Mouse (Mus musculus): ENCODE results near the gene Calr4. TPM values are rescaled to one million over a fixed set of nuclear protein-coding genes. Genes with fewer than 3 reads are reported as not detected.

Gene Calr4
- total and polyA plus RNA-seq, 2 experiments from 2014 or later = 0.41 to 0.77 TPM

- Histone ChIP-seq H3K27ac (ENCODE audit: low read depth, low read length) (no peak overlapping the region), H3K9ac (replicated peaks; ENCODE audit: low read length, poor library complexity, severe bottlenecking) (no peak overlapping the region), H3K9me3 (ENCODE audit: low read length) (no peaks in the 10 kb centered on the region), H3K27me3 (ENCODE audit: insufficient read depth, low read length) (no peaks in the 10 kb centered on the region), H3K4me3 (ENCODE audit: low read depth, low read length) (no peak overlapping the region), H3K4me2 (ENCODE audit: low read depth, low read length, poor library complexity, severe bottlenecking) (no peak overlapping the region), H3K36me3 (ENCODE audit: insufficient read depth, low read length) (0 out of 2 replicates have a peak, but pooled peaks cover 4% of the 10 kb centered on the region), H3K4me1 (ENCODE audit: insufficient read depth, low read length) (no peaks in the 10 kb centered on the region)
- WGBS = 95% methylated on average over 4 of the region's 4 CpGs
- DNase-seq (ENCODE audit: low spot score) = no peak
- ATAC-seq (ENCODE audit: low FRiP score) = no peak
- TF ChIP-seq CTCF (IDR thresholded peaks at IDR 0.05) = no peak
Measured at GRCm38 (mm10) chr4:109199069-109199468, 35.2 kb upstream of the Calr4 start.

- no peaks in the 10 kb centered on the region for H3K27me3 ChIP-seq (ENCODE audit: insufficient read depth, low read length)
- peak within 1 kb of the TSS; percentile 75 for H3K4me3 ChIP-seq (ENCODE audit: low read depth, low read length)
- ATAC-seq (ENCODE audit: low FRiP score) = peak; percentile 98
- peak within 1 kb of the TSS; percentile 68 for H3K9ac ChIP-seq (replicated peaks; ENCODE audit: low read length, poor library complexity, severe bottlenecking)
- H3K4me1 ChIP-seq (ENCODE audit: insufficient read depth, low read length) = no peaks in the 10 kb centered on the region
- H3K36me3 ChIP-seq (ENCODE audit: insufficient read depth, low read length) = 0 out of 2 replicates have a peak, but pooled peaks cover 4% of the 10 kb centered on the region
- peak within 1 kb of the TSS; percentile 81 for H3K4me2 ChIP-seq (ENCODE audit: low read depth, low read length, poor library complexity, severe bottlenecking)
- peak; percentile 98 for DNase-seq (ENCODE audit: low spot score)
- no peak; the same call in 1 of the 2 replicates for TF ChIP-seq CTCF (IDR thresholded peaks at IDR 0.05)
- under 1% methylated on average over 57 of the region's 59 CpGs for WGBS
- no peaks in the 10 kb centered on the region for H3K9me3 ChIP-seq (ENCODE audit: low read length)
- H3K27ac ChIP-seq (ENCODE audit: low read depth, low read length) = peak within 1 kb of the TSS; percentile 91
Measured at GRCm38 (mm10) chr4:109201582-109202424, 32.5 kb upstream of the Calr4 start, which contains the start of gene Osbpl9. TSS of gene Osbpl9 (minus strand) at chr4:109202272.

- ATAC-seq (ENCODE audit: low FRiP score) = no peak
- no peaks in the 10 kb centered on the region for H3K9me3 ChIP-seq (ENCODE audit: low read length)
- DNase-seq (ENCODE audit: low spot score) = no peak
- no peak overlapping the region for H3K27ac ChIP-seq (ENCODE audit: low read depth, low read length)
- no peak for TF ChIP-seq CTCF (IDR thresholded peaks at IDR 0.05)
- H3K4me2 ChIP-seq (ENCODE audit: low read depth, low read length, poor library complexity, severe bottlenecking) = no peak overlapping the region
- no peak overlapping the region for H3K4me3 ChIP-seq (ENCODE audit: low read depth, low read length)
- no peaks in the 10 kb centered on the region for H3K27me3 ChIP-seq (ENCODE audit: insufficient read depth, low read length)
- no peak overlapping the region for H3K9ac ChIP-seq (replicated peaks; ENCODE audit: low read length, poor library complexity, severe bottlenecking)
- 91% methylated on average over 1 of the region's 1 CpGs for WGBS
- H3K4me1 ChIP-seq (ENCODE audit: insufficient read depth, low read length) = no peaks in the 10 kb centered on the region
- H3K36me3 ChIP-seq (ENCODE audit: insufficient read depth, low read length) = no peaks in the 10 kb centered on the region
Measured at GRCm38 (mm10) chr4:109203931-109204330, 30.4 kb upstream of the Calr4 start.

GRCm38 (mm10) chr4:109204416-109204815, 29.9 kb upstream of the Calr4 start:
- no peaks in the 10 kb centered on the region for H3K9me3 ChIP-seq (ENCODE audit: low read length)
- no peak for TF ChIP-seq CTCF (IDR thresholded peaks at IDR 0.05)
- no peaks in the 10 kb centered on the region for H3K4me1 ChIP-seq (ENCODE audit: insufficient read depth, low read length)
- no peak overlapping the region for H3K4me3 ChIP-seq (ENCODE audit: low read depth, low read length)
- WGBS = 81% methylated on average over 1 of the region's 1 CpGs
- no peaks in the 10 kb centered on the region for H3K36me3 ChIP-seq (ENCODE audit: insufficient read depth, low read length)
- DNase-seq (ENCODE audit: low spot score) (no peak), ATAC-seq (ENCODE audit: low FRiP score) (no peak)
- no peak overlapping the region for H3K9ac ChIP-seq (replicated peaks; ENCODE audit: low read length, poor library complexity, severe bottlenecking)
- no peak overlapping the region for H3K4me2 ChIP-seq (ENCODE audit: low read depth, low read length, poor library complexity, severe bottlenecking)
- no peak overlapping the region for H3K27ac ChIP-seq (ENCODE audit: low read depth, low read length)
- H3K27me3 ChIP-seq (ENCODE audit: insufficient read depth, low read length) = no peaks in the 10 kb centered on the region

GRCm38 (mm10) chr4:109207524-109207923, 26.8 kb upstream of the Calr4 start:
- no peak overlapping the region for H3K4me3 ChIP-seq (ENCODE audit: low read depth, low read length)
- H3K27ac ChIP-seq (ENCODE audit: low read depth, low read length) = no peak overlapping the region
- H3K36me3 ChIP-seq (ENCODE audit: insufficient read depth, low read length) = no peaks in the 10 kb centered on the region
- H3K9me3 ChIP-seq (ENCODE audit: low read length) = no peaks in the 10 kb centered on the region
- no peak for DNase-seq (ENCODE audit: low spot score)
- 82% methylated on average over 5 of the region's 5 CpGs for WGBS
- no peaks in the 10 kb centered on the region for H3K27me3 ChIP-seq (ENCODE audit: insufficient read depth, low read length)
- ATAC-seq (ENCODE audit: low FRiP score) = no peak
- H3K9ac ChIP-seq (replicated peaks; ENCODE audit: low read length, poor library complexity, severe bottlenecking) = no peak overlapping the region
- no peaks in the 10 kb centered on the region for H3K4me1 ChIP-seq (ENCODE audit: insufficient read depth, low read length)
- H3K4me2 ChIP-seq (ENCODE audit: low read depth, low read length, poor library complexity, severe bottlenecking) = no peak overlapping the region
- no peak for TF ChIP-seq CTCF (IDR thresholded peaks at IDR 0.05)

GRCm38 (mm10) chr4:109210253-109210652, 24.0 kb upstream of the Calr4 start:
- DNase-seq (ENCODE audit: low spot score) = no peak
- Histone ChIP-seq H3K4me1 (ENCODE audit: insufficient read depth, low read length) (no peaks in the 10 kb centered on the region), H3K9me3 (ENCODE audit: low read length) (no peaks in the 10 kb centered on the region), H3K27me3 (ENCODE audit: insufficient read depth, low read length) (no peaks in the 10 kb centered on the region), H3K36me3 (ENCODE audit: insufficient read depth, low read length) (no peaks in the 10 kb centered on the region), H3K4me3 (ENCODE audit: low read depth, low read length) (no peak overlapping the region), H3K4me2 (ENCODE audit: low read depth, low read length, poor library complexity, severe bottlenecking) (no peak overlapping the region), H3K27ac (ENCODE audit: low read depth, low read length) (no peak overlapping the region), H3K9ac (replicated peaks; ENCODE audit: low read length, poor library complexity, severe bottlenecking) (no peak overlapping the region)
- no peak for TF ChIP-seq CTCF (IDR thresholded peaks at IDR 0.05)
- no peak for ATAC-seq (ENCODE audit: low FRiP score)
- WGBS = 66% methylated on average over 2 of the region's 2 CpGs
